Mouse (Mus musculus) heart, embryonic 13.5 days (tissue): ENCODE measurements at regions not wholly inside any gene's neighbourhood (a gene's known extent, or its start where the extent isn't known, plus 50 kb on each side); places are given as distances from the start of the nearest gene placed in this dataset.

Experiments used
- ATAC-seq: fragments of 200-750 bp; cut with Nextera tagmentation; 2 replicates; pipeline ENCODE4 v1.8.0; 2017; ENCODE audit warnings: moderate TSS enrichment; ENCODE audit not compliant: insufficient number of reproducible peaks, low FRiP score, low TSS enrichment; ENCODE audit errors: extremely low read depth
- H3K27ac ChIP-seq: fragments of 300-500 bp; sonication (generic); replicated peaks from 2 replicates; pipeline ENCODE4 v1.5.1; 2015; ENCODE audit warnings: moderate library complexity, mild to moderate bottlenecking, inconsistent platforms
- H3K27me3 ChIP-seq: fragments of 300-500 bp; sonication (generic); replicated peaks from 2 replicates; pipeline ENCODE4 v1.6.1; 2015; ENCODE audit warnings: mild to moderate bottlenecking, inconsistent platforms
- H3K36me3 ChIP-seq: fragments of 300-500 bp; sonication (generic); 2 replicates; pipeline ENCODE4 v1.6.1; 2015; ENCODE audit warnings: mild to moderate bottlenecking, inconsistent platforms
- H3K4me1 ChIP-seq: fragments of 300-500 bp; sonication (generic); 2 replicates; pipeline ENCODE4 v1.6.1; 2015; ENCODE audit warnings: inconsistent platforms
- H3K4me2 ChIP-seq: fragments of 300-500 bp; sonication (generic); 2 replicates; pipeline ENCODE4 v1.6.1; 2015; ENCODE audit warnings: inconsistent platforms, mild to moderate bottlenecking, moderate library complexity
- H3K4me3 ChIP-seq: fragments of 300-500 bp; sonication (generic); 2 replicates; pipeline ENCODE4 v1.5.1; 2015; ENCODE audit warnings: moderate library complexity, mild to moderate bottlenecking, inconsistent platforms
- H3K9ac ChIP-seq: fragments of 300-500 bp; sonication (generic); 2 replicates; pipeline ENCODE4 v1.6.1; 2015; ENCODE audit warnings: inconsistent platforms, mild to moderate bottlenecking, moderate library complexity
- H3K9me3 ChIP-seq: fragments of 300-500 bp; sonication (generic); 2 replicates; pipeline ENCODE4 v1.6.1; 2016; ENCODE audit warnings: inconsistent platforms
- WGBS: fragments of 180-500 bp; shearing (Covaris S2); methylation state at CpG from one replicate; pipeline ENCODE4 v1.1.7; 2015; ENCODE audit warnings: mixed read lengths; 5-methylcytosine and 5-hydroxymethylcytosine counted together

DNA sequence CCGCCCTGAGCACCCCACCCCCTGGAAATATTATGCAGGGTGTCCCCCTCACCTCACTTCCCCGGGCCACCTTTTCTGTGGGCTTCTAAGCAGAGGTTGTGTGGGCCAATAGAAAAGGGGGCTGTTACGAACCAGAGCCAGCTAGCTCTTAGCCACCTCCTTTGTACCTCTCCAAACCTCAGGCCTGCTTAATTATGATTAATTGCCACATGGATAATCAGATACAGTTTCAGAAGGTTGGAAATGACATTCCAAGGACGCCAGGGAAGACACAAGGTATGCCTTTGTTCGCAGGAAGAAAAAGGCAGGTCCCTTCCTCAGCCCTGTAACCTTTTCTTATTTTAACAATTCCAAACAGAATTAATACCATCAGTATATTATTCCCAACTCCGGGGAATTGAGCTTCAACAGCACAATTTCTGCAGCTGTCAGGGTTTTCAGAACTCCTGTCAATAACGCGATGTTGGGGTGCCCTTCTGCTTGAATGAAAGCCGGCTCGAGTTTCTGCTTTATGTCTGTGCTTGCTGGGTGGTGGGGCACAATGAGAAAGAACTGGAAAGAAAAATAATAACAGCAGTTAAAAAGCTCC is 552.1 kb upstream of the Mgmt start:
- ATAC-seq: no peak
- peak overlapping the region; percentile 50; the same call in 1 of the 2 replicates for H3K9ac ChIP-seq
- no peaks in the 10 kb centered on the region for H3K9me3 ChIP-seq
- 55% methylated on average over 10 of the region's 10 CpGs for WGBS
- no peak overlapping the region for H3K4me3 ChIP-seq
- peaks cover 36% of the 10 kb centered on the region for H3K4me1 ChIP-seq
- no peaks in the 10 kb centered on the region for H3K27me3 ChIP-seq
- peak overlapping the region; percentile 58 for H3K27ac ChIP-seq
- no peaks in the 10 kb centered on the region for H3K36me3 ChIP-seq
- H3K4me2 ChIP-seq: no peak overlapping the region; the same call in 1 of the 2 replicates

DNA sequence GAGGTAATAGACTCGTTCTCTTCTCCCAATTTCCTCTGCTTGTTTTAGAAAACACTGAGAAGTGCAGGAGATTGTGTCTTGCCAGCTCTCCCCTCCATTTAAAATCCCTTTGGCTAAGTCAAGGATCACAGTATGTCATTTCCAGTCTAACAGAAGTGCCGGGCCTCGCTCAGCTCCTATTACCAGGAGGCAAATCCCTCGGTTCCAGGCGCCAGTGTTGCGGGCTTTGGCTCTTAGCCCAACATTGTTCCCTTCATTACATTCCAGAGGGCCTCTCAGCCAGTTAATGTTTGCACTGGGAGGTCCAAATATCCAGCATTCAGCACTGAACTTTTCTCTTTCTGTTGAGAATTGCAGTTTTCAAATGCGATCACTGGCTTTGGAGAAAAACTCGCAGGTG is 551.6 kb upstream of the Mgmt start:
- Histone ChIP-seq H3K27ac (peak overlapping the region; percentile 58), H3K27me3 (no peaks in the 10 kb centered on the region), H3K36me3 (no peaks in the 10 kb centered on the region), H3K4me1 (peaks cover 36% of the 10 kb centered on the region), H3K4me3 (no peak overlapping the region), H3K9ac (peak overlapping the region; percentile 50; the same call in 1 of the 2 replicates), H3K4me2 (no peak overlapping the region; the same call in 1 of the 2 replicates), H3K9me3 (no peaks in the 10 kb centered on the region)
- ATAC-seq: no peak
- 23% methylated on average over 8 of the region's 8 CpGs for WGBS

DNA sequence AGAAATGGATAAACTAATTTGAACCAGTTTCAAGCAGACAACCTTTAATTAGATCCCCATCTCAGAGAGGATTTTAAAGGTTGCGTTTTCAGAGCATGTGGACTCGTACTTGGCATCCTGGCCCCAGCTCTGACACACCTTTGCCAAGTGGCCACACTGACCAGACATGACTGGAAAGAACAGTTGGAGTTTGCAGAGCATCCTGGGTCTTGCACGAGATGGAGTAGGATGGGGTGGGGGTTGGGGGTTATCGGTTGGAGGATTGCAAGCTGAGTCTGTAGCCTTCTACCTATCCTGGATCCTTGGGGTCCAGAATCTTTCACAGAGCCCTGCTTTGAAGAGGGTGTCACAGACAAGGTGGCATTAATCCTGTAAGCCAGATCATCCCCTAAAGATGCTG is 550.9 kb upstream of the Mgmt start:
- WGBS: 82% methylated on average over 4 of the region's 4 CpGs
- peaks cover 36% of the 10 kb centered on the region for H3K4me1 ChIP-seq
- H3K9me3 ChIP-seq: no peaks in the 10 kb centered on the region
- no peak for ATAC-seq
- no peaks in the 10 kb centered on the region for H3K36me3 ChIP-seq
- no peak overlapping the region for H3K9ac ChIP-seq
- H3K27me3 ChIP-seq: no peaks in the 10 kb centered on the region
- H3K27ac ChIP-seq: no peak overlapping the region
- no peak overlapping the region for H3K4me3 ChIP-seq
- H3K4me2 ChIP-seq: no peak overlapping the region

DNA sequence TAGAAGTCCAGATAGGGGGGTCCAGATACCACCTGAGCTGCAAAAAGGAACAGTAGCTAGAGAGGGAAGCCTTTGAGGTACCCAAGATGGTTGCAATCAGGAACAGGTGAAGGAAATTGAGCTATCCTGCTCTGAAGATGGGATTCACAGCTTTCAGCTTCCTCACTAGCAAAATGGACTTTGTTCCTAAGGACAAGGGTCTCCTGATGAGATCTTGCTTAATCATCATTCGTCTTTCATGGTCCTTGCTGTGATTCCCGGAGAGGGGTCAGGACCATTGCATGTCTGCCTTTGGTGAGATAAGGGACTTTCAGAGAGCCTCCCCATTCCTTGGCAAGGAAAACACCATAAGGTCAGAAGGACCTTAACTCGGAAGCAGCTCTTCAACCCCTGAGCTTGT is 549.4 kb upstream of the Mgmt start:
- no peak overlapping the region for H3K4me3 ChIP-seq
- no peak overlapping the region for H3K4me2 ChIP-seq
- H3K4me1 ChIP-seq: peaks cover 27% of the 10 kb centered on the region
- ATAC-seq: no peak
- H3K27ac ChIP-seq: no peak overlapping the region
- 47% methylated on average over 3 of the region's 3 CpGs for WGBS
- H3K27me3 ChIP-seq: no peaks in the 10 kb centered on the region
- no peaks in the 10 kb centered on the region for H3K9me3 ChIP-seq
- no peak overlapping the region for H3K9ac ChIP-seq
- H3K36me3 ChIP-seq: no peaks in the 10 kb centered on the region

DNA sequence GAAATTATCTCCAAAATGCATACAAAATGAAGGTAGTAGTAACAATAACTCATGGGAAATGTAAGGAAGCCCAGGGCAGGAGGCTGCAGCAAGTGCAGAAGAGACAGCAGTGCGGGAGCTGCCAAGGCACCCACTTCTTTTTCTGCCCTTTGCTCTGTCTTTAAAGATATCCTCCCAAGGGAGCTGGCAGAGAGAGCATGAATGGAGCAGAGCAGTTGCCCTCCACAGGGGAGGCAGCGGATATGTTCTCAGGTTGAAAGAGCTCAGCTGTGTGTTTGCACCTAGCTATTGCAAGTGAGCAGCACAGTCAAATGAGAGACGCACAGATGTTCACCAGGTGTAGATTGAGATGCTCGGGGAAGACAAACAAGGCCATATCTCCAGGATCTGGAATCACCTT is 547.9 kb upstream of the Mgmt start:
- WGBS: 71% methylated on average over 4 of the region's 4 CpGs
- no peak overlapping the region for H3K9ac ChIP-seq
- no peaks in the 10 kb centered on the region for H3K36me3 ChIP-seq
- no peaks in the 10 kb centered on the region for H3K9me3 ChIP-seq
- ATAC-seq: no peak
- no peak overlapping the region for H3K4me3 ChIP-seq
- no peak overlapping the region for H3K4me2 ChIP-seq
- peaks cover 18% of the 10 kb centered on the region for H3K4me1 ChIP-seq
- H3K27me3 ChIP-seq: no peaks in the 10 kb centered on the region
- H3K27ac ChIP-seq: no peak overlapping the region

DNA sequence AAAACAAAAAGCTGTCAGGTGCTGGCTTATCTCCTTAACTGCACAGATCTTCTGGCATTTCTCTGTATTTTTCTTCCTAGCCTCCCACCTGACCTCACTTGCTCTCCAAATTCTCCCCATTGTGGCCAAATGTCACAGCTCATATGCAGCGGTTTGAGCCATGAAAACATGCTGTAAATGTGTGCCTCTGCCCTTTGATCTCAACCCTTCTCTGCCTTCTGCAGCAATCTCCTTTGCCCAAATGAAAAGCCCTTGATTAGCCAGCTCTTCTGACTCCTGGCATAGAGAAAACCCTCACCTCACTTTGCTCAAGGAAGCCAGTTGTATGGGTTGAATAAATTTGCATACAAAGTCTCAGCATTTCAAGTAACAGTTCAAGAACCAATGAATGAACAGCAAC is 546.1 kb upstream of the Mgmt start:
- no peaks in the 10 kb centered on the region for H3K36me3 ChIP-seq
- no peak overlapping the region for H3K27ac ChIP-seq
- peaks cover 4% of the 10 kb centered on the region for H3K4me1 ChIP-seq
- no peak overlapping the region for H3K4me3 ChIP-seq
- ATAC-seq: no peak
- no peak overlapping the region for H3K9ac ChIP-seq
- WGBS: 57% methylated on average over 1 of the region's 1 CpGs
- H3K9me3 ChIP-seq: no peaks in the 10 kb centered on the region
- no peak overlapping the region for H3K4me2 ChIP-seq
- no peaks in the 10 kb centered on the region for H3K27me3 ChIP-seq

DNA sequence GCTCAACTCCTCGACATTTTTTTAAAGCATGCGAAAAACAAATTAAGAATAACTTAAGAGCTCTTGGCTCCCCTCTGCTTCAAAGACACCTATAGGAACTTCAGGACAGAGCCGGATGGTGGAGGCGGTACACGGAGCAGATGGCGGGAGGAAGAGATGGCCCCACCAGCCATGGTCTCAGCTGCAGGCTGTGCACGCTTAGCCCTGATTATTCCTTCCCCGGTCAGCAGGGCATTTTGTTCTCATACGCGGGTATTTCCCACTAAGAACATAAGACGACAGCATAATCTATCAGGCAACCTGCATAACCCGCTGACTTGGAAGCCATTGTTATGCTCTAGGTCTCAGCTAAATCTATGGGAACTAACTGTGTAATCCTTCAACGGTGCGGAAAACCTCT is 544.8 kb upstream of the Mgmt start:
- 87% methylated on average over 14 of the region's 14 CpGs for WGBS
- no peak overlapping the region for H3K27ac ChIP-seq
- ATAC-seq: no peak

DNA sequence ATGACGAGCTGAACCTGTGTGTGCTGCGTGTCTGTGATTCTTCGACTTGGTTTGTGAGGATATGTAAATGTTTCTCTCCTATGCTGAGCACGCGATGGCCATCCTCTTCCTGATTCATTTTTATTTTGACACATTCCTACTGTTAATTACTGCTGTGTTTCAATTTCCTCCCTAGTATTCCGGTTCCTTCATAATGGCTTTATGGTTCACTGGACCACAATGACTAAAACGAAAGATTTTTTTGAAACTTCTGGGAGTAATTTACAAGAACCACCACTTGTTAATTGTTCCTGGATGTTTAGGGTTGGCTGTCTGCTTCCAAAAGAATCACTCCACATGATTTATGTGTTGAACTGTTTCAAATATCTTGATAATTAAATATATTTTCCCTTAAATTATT is 537.4 kb upstream of the Mgmt start:
- Histone ChIP-seq H3K4me3 (no peak overlapping the region), H3K4me1 (no peaks in the 10 kb centered on the region), H3K9me3 (no peaks in the 10 kb centered on the region), H3K27ac (no peak overlapping the region), H3K4me2 (no peak overlapping the region), H3K9ac (no peak overlapping the region), H3K36me3 (no peaks in the 10 kb centered on the region), H3K27me3 (no peaks in the 10 kb centered on the region)
- ATAC-seq: no peak
- WGBS: 74% methylated on average over 7 of the region's 7 CpGs

More for the DNA sequence above, 544.8 kb upstream of the Mgmt start:
- Histone ChIP-seq H3K4me2 (no peak overlapping the region), H3K36me3 (no peaks in the 10 kb centered on the region), H3K9ac (no peak overlapping the region), H3K9me3 (no peaks in the 10 kb centered on the region), H3K4me1 (no peaks in the 10 kb centered on the region), H3K27me3 (no peaks in the 10 kb centered on the region), H3K4me3 (no peak overlapping the region)

DNA sequence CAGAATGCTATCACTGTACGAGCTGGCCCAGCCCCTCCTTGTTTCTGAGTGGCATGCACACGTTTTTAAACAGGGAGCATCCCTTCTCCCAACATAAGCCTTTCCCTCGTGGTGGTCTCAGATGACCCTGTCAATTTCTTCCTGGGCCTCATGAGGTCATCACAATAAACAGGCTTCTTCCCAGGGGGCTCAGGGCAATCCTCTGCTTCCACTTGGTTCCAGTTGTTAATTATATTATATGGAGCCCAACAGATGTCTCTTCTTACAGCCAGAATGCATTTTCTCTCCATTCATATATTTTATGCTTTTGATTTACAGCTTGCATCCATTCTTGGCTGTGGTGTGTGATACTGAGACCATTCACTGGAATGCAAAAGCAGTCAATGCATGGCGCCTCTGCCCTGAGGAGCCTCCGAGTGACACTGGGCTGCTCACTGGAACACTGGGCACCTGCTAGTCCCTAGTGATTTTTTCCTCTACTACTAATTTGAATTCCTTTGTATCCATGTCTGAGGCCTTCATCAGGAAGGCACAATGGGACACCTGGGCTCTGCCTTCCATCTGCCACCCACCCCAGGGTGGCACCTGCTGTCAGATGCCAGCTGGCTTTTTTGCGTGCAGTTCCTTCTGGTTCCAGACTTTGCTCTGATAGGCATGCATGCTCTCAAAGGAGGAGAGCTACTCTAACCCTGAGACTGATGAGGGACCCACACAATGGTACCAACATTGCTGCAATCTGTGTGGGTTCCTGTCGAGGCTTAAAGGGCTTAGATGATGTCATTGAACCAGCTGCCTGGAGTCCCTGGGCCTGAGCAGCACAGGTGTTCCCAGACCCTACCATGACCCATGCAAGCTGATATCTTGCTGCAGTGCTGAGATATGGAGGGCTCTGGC is 528.8 kb upstream of the Mgmt start:
- no peak overlapping the region for H3K4me2 ChIP-seq
- no peak overlapping the region for H3K27ac ChIP-seq
- H3K36me3 ChIP-seq: no peaks in the 10 kb centered on the region
- no peak overlapping the region for H3K4me3 ChIP-seq
- ATAC-seq: no peak
- no peaks in the 10 kb centered on the region for H3K27me3 ChIP-seq
- no peaks in the 10 kb centered on the region for H3K4me1 ChIP-seq
- 59% methylated on average over 7 of the region's 7 CpGs for WGBS
- H3K9me3 ChIP-seq: no peaks in the 10 kb centered on the region
- no peak overlapping the region for H3K9ac ChIP-seq

DNA sequence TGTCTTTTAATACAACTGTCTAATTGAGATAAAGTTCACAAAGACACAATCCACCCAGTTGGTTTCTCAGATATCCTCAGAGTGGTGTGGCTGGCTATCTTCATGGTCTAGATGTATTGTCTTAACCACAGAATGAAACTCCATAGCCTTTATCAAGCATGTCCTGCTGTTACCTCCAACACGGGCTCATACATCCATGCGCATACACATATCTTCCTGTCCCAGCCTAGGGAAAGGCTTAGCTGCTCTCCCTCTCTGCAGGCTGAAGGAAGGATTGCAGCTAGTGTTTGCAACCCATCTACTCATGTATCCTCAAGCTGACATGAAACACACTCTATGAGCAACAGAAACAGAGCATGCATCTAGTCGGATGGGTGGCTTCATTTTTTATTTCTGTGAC is 517.2 kb upstream of the Mgmt start:
- H3K27ac ChIP-seq: peak overlapping the region; percentile 70
- WGBS: 56% methylated on average over 3 of the region's 3 CpGs
- no peaks in the 10 kb centered on the region for H3K36me3 ChIP-seq
- H3K4me2 ChIP-seq: no peak overlapping the region
- peaks cover 44% of the 10 kb centered on the region for H3K4me1 ChIP-seq
- no peaks in the 10 kb centered on the region; the same call in 1 of the 2 replicates for H3K27me3 ChIP-seq
- H3K9me3 ChIP-seq: no peaks in the 10 kb centered on the region
- no peak overlapping the region for H3K4me3 ChIP-seq
- H3K9ac ChIP-seq: no peak overlapping the region
- ATAC-seq: no peak

DNA sequence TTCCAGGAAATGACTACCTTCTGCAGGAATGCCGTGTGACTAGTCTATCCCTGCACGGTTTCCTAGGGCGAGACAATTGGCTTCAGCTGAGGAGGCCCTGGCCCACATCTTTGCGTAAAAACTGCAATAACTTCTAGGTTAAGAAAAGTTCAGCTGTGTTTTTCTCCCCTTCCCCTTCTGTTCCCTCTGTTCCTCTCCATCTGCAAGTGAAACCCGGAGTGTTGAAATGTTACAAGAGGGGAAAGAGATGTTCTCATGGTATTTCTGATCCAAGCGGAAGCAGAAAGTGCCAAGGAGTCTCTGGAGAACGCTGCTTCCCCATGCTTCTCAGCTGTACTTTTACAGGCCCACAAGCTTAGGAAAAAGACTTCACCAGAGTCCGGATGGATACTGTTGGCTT is 516.7 kb upstream of the Mgmt start:
- H3K9me3 ChIP-seq: no peaks in the 10 kb centered on the region
- no peak overlapping the region for H3K4me2 ChIP-seq
- 34% methylated on average over 8 of the region's 8 CpGs for WGBS
- no peak overlapping the region for H3K9ac ChIP-seq
- H3K4me1 ChIP-seq: peaks cover 44% of the 10 kb centered on the region
- no peaks in the 10 kb centered on the region; the same call in 1 of the 2 replicates for H3K27me3 ChIP-seq
- no peak overlapping the region for H3K4me3 ChIP-seq
- H3K27ac ChIP-seq: peak overlapping the region; percentile 70
- no peaks in the 10 kb centered on the region for H3K36me3 ChIP-seq
- no peak for ATAC-seq

DNA sequence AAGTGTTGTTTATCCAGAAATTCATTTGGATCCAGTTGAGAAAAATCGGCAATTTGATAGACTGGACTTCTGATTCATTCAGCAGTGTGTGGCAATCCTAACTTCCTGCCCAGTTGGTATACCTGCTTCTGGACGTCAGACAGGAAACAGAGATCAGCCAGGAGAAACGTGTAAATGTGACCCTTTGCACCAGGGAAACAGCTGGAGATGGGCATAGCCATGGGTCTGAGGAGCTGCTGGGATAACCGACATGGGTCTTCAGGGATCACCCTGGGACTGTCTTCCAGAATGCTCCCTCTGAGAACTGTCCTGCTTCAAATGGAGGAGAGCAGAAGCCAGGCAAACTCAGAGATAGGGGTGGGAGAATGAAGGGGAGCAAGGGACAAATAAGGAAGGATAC is 516.1 kb upstream of the Mgmt start:
- Histone ChIP-seq H3K4me3 (no peak overlapping the region), H3K36me3 (no peaks in the 10 kb centered on the region), H3K9me3 (no peaks in the 10 kb centered on the region), H3K9ac (no peak overlapping the region), H3K27ac (peak overlapping the region; percentile 70), H3K4me1 (peaks cover 44% of the 10 kb centered on the region), H3K4me2 (no peak overlapping the region), H3K27me3 (no peaks in the 10 kb centered on the region; the same call in 1 of the 2 replicates)
- WGBS: 49% methylated on average over 4 of the region's 4 CpGs
- ATAC-seq: no peak
